Mouse (Mus musculus): ENCODE measurements around the gene Foxj3.

DNA sequence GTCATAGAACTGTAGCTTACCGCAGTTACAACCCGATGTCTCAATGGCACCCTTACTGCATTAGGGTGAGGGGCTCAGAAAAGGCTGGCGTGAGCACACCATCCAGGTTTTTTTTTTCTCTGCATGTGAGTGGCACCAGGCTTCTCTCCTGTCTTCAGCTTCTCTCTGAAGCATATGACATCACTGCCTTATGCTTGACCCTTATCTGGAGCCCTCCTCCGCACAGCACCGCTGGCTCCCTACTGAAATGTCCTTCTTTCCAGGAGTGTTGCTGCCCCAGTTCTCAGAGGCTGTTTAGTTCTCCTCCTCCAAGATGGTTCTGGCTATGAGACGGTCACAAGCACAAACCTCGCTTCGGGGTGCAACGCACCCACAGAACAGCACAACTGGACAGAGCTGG, 134.4 kb downstream of the Foxj3 start:
- TF ChIP-seq CTCF (IDR thresholded peaks at IDR 0.05; ENCODE audit: control insufficient read depth, insufficient read depth, low read length) (no peak), POLR2A (IDR thresholded peaks at IDR 0.05; ENCODE audit: borderline replicate concordance, control insufficient read depth, low read depth, low read length) (no peak)
